Mouse (Mus musculus) stomach, embryonic 16.5 days (tissue): ENCODE measurements around the gene Noto. TPM values are rescaled to one million over a fixed set of nuclear protein-coding genes. Genes with fewer than 3 reads are reported as not detected.

Experiments used
- polyA plus RNA-seq: library from polyadenylated mRNA; unstranded; fragments of >200 nt; fragmentation: Nextera tagmentation; extraction: Ambion mirVana; gene quantifications from 2 replicates; pipeline ENCODE4 v1.2.1, GENCODE M21; 2015

Noto gene
- polyA plus RNA-seq, 1 experiment from 2014 or later: not detected

Other genes starting within 250 kb of the Noto start
- not detected in 2 replicates for gene Emx1, start 236.4 kb upstream of the Noto start, polyA plus RNA-seq
- 10.7 and 11.0 TPM in 2 replicates for gene Sfxn5, start 90.5 kb upstream of the Noto start, polyA plus RNA-seq
- 10.1 and 10.2 TPM in 2 replicates for gene Rab11fip5, start 49.3 kb upstream of the Noto start, polyA plus RNA-seq
- gene Smyd5, start 8.1 kb downstream of the Noto start, polyA plus RNA-seq: 41.6 and 43.1 TPM in 2 replicates
- gene Cct7, start 27.6 kb downstream of the Noto start, polyA plus RNA-seq: 415 and 427 TPM in 2 replicates
- 39.1 and 39.4 TPM in 2 replicates for gene Pradc1, start 28.1 kb downstream of the Noto start, polyA plus RNA-seq
- 0.17 and 0.22 TPM in 2 replicates for gene Fbxo41, start 79.1 kb downstream of the Noto start, polyA plus RNA-seq
- not detected in 2 replicates for gene Egr4, start 89.7 kb downstream of the Noto start, polyA plus RNA-seq
- 3.1 and 3.8 TPM in 2 replicates for gene Alms1, start 163.6 kb downstream of the Noto start, polyA plus RNA-seq